Mouse (Mus musculus) embryonic facial prominence, embryonic 15.5 days (tissue): ENCODE measurements around the gene Slc25a14. TPM values are rescaled to one million over a fixed set of nuclear protein-coding genes. Genes with fewer than 3 reads are reported as not detected.

Source experiments
- ATAC-seq: fragments of 200-750 bp; cut with Nextera tagmentation; 2 replicates; pipeline ENCODE4 v1.8.0; 2017; ENCODE audit warnings: low read depth, moderate TSS enrichment; ENCODE audit not compliant: insufficient number of reproducible peaks, low FRiP score, low TSS enrichment
- H3K27ac ChIP-seq: fragments of 300-500 bp; sonication (generic); replicated peaks from 2 replicates; pipeline ENCODE4 v1.5.1; 2015; ENCODE audit warnings: mild to moderate bottlenecking, inconsistent platforms
- H3K27me3 ChIP-seq: fragments of 300-500 bp; sonication (generic); 2 replicates; pipeline ENCODE4 v1.6.1; 2015; ENCODE audit warnings: inconsistent platforms
- H3K36me3 ChIP-seq: fragments of 300-500 bp; sonication (generic); 2 replicates; pipeline ENCODE4 v1.6.1; 2015; ENCODE audit warnings: mild to moderate bottlenecking, inconsistent platforms
- H3K4me1 ChIP-seq: fragments of 300-500 bp; sonication (generic); 2 replicates; pipeline ENCODE4 v1.6.1; 2015; ENCODE audit warnings: inconsistent platforms
- H3K4me2 ChIP-seq: fragments of 300-500 bp; sonication (generic); replicated peaks from 2 replicates; pipeline ENCODE4 v1.6.1; 2015; ENCODE audit warnings: mild to moderate bottlenecking, inconsistent platforms
- H3K4me3 ChIP-seq: fragments of 300-500 bp; sonication (generic); replicated peaks from 2 replicates; pipeline ENCODE4 v1.5.1; 2015; ENCODE audit warnings: mild to moderate bottlenecking, inconsistent platforms
- H3K9ac ChIP-seq: fragments of 300-500 bp; sonication (generic); 2 replicates; pipeline ENCODE4 v1.6.1; 2015; ENCODE audit warnings: inconsistent platforms
- H3K9me3 ChIP-seq: fragments of 300-500 bp; sonication (generic); replicated peaks from 2 replicates; pipeline ENCODE4 v1.6.1; 2016; ENCODE audit warnings: inconsistent platforms
- WGBS: fragments of 180-500 bp; shearing (Covaris S2); methylation state at CpG from one replicate; pipeline ENCODE4 v1.1.7; 2015; 5-methylcytosine and 5-hydroxymethylcytosine counted together
- microRNA-seq: library from miRNA; unstranded; fragments of <30 nt; microRNA quantifications from one replicate; pipeline ENCODE4, GENCODE M21; 2016; ENCODE audit warnings: borderline number of aligned reads
- polyA plus RNA-seq: library from polyadenylated mRNA; unstranded; fragments of >200 nt; fragmentation: Nextera tagmentation; extraction: Ambion mirVana; gene quantifications from 2 replicates; pipeline ENCODE4 v1.2.1, GENCODE M21; 2015

Gene Slc25a14
- polyA plus RNA-seq, 1 experiment from 2014 or later, result 16.0 TPM

GRCm38 (mm10) chrX:48666807-48667206 lies 43.6 kb downstream of the Slc25a14 start:
- H3K9me3 ChIP-seq, result no peaks in the 10 kb centered on the region
- H3K4me1 ChIP-seq, result no peaks in the 10 kb centered on the region
- H3K36me3 ChIP-seq, result no peaks in the 10 kb centered on the region
- H3K4me3 ChIP-seq, result no peak overlapping the region
- H3K27me3 ChIP-seq, result no peaks in the 10 kb centered on the region
- no peak overlapping the region for H3K4me2 ChIP-seq
- no peak overlapping the region for H3K27ac ChIP-seq
- no peak for ATAC-seq
- whole genome bisulfite sequencing, result 31% methylated on average over 6 of the region's 6 CpGs
- no peak overlapping the region for H3K9ac ChIP-seq

GRCm38 (mm10) chrX:48669588-48669987 lies 46.4 kb downstream of the Slc25a14 start:
- no peaks in the 10 kb centered on the region for H3K4me1 ChIP-seq
- no peak overlapping the region for H3K27ac ChIP-seq
- H3K4me3 ChIP-seq, result no peak overlapping the region
- no peaks in the 10 kb centered on the region for H3K9me3 ChIP-seq
- no peak for ATAC-seq
- no peaks in the 10 kb centered on the region for H3K36me3 ChIP-seq
- H3K4me2 ChIP-seq, result no peak overlapping the region
- WGBS, result 65% methylated on average over 3 of the region's 3 CpGs
- no peaks in the 10 kb centered on the region for H3K27me3 ChIP-seq
- no peak overlapping the region for H3K9ac ChIP-seq

GRCm38 (mm10) chrX:48671714-48672113 lies 48.5 kb downstream of the Slc25a14 start:
- no peak overlapping the region for H3K9ac ChIP-seq
- no peak for ATAC-seq
- H3K4me2 ChIP-seq, result no peak overlapping the region

GRCm38 (mm10) chrX:48674171-48674570 lies 51.0 kb downstream of the Slc25a14 start, which contains the start of gene Gpr119:
Gene Gpr119, minus strand, starts transcription at chrX:48674478.
- WGBS, result 41% methylated on average over 4 of the region's 4 CpGs
- H3K4me2 ChIP-seq, result no peak within 1 kb of the TSS

More at GRCm38 (mm10) chrX:48671714-48672113, 48.5 kb downstream of the Slc25a14 start:
- no peaks in the 10 kb centered on the region for H3K36me3 ChIP-seq
- 61% methylated on average over 3 of the region's 3 CpGs for WGBS
- H3K27me3 ChIP-seq, result no peaks in the 10 kb centered on the region
- H3K9me3 ChIP-seq, result no peaks in the 10 kb centered on the region
- no peaks in the 10 kb centered on the region for H3K4me1 ChIP-seq
- no peak overlapping the region for H3K27ac ChIP-seq
- H3K4me3 ChIP-seq, result no peak overlapping the region

GRCm38 (mm10) chrX:48683451-48683850 lies 60.2 kb downstream of the Slc25a14 start:
- no peaks in the 10 kb centered on the region for H3K4me1 ChIP-seq
- ATAC-seq, result no peak
- WGBS, result 17% methylated on average over 3 of the region's 3 CpGs
- H3K4me3 ChIP-seq, result no peak overlapping the region
- no peak overlapping the region for H3K4me2 ChIP-seq
- no peaks in the 10 kb centered on the region for H3K36me3 ChIP-seq
- H3K27me3 ChIP-seq, result no peaks in the 10 kb centered on the region
- no peak overlapping the region for H3K9ac ChIP-seq
- no peak overlapping the region for H3K27ac ChIP-seq
- H3K9me3 ChIP-seq, result no peaks in the 10 kb centered on the region

More at GRCm38 (mm10) chrX:48674171-48674570, 51.0 kb downstream of the Slc25a14 start, which contains the start of gene Gpr119:
- Histone ChIP-seq H3K36me3 (no peaks in the 10 kb centered on the region), H3K4me3 (no peak within 1 kb of the TSS), H3K27me3 (no peaks in the 10 kb centered on the region), H3K27ac (no peak within 1 kb of the TSS), H3K9me3 (no peaks in the 10 kb centered on the region), H3K4me1 (no peaks in the 10 kb centered on the region), H3K9ac (no peak within 1 kb of the TSS)
- no peak for ATAC-seq

- Histone ChIP-seq H3K27me3 (no peaks in the 10 kb centered on the region), H3K4me2 (no peak overlapping the region), H3K9ac (no peak overlapping the region), H3K27ac (no peak overlapping the region), H3K9me3 (no peaks in the 10 kb centered on the region), H3K4me3 (no peak overlapping the region), H3K36me3 (no peaks in the 10 kb centered on the region), H3K4me1 (no peaks in the 10 kb centered on the region)
- 73% methylated on average over 5 of the region's 5 CpGs for WGBS
- ATAC-seq, result no peak
Observed at GRCm38 (mm10) chrX:48683857-48684256, 60.6 kb downstream of the Slc25a14 start.

GRCm38 (mm10) chrX:48694460-48694859 lies 71.2 kb downstream of the Slc25a14 start:
- no peaks in the 10 kb centered on the region for H3K27me3 ChIP-seq
- peak; percentile 77 for ATAC-seq
- peak overlapping the region; percentile 53 for H3K4me2 ChIP-seq
- no peaks in the 10 kb centered on the region for H3K36me3 ChIP-seq
- H3K9ac ChIP-seq, result no peak overlapping the region
- H3K4me3 ChIP-seq, result peak overlapping the region; percentile 60
- WGBS, result 16% methylated on average over 6 of the region's 6 CpGs
- H3K9me3 ChIP-seq, result no peaks in the 10 kb centered on the region
- H3K4me1 ChIP-seq, result no peaks in the 10 kb centered on the region
- no peak overlapping the region for H3K27ac ChIP-seq

GRCm38 (mm10) chrX:48694864-48695371 lies 71.7 kb downstream of the Slc25a14 start, which contains the start of gene Rbmx2:
Gene Rbmx2, plus strand, starts transcription at chrX:48695004.
- 15% methylated on average over 42 of the region's 42 CpGs for WGBS
- peak within 1 kb of the TSS; percentile 34 for H3K9ac ChIP-seq
- ATAC-seq, result peak; percentile 94

GRCm38 (mm10) chrX:48709701-48710100 lies 86.5 kb downstream of the Slc25a14 start:
- no peaks in the 10 kb centered on the region for H3K36me3 ChIP-seq
- no peak overlapping the region for H3K4me3 ChIP-seq
- H3K4me2 ChIP-seq, result no peak overlapping the region
- H3K27ac ChIP-seq, result no peak overlapping the region
- no peaks in the 10 kb centered on the region for H3K4me1 ChIP-seq
- no peaks in the 10 kb centered on the region for H3K27me3 ChIP-seq
- WGBS, result 91% methylated on average over 10 of the region's 10 CpGs
- no peaks in the 10 kb centered on the region for H3K9me3 ChIP-seq
- no peak overlapping the region for H3K9ac ChIP-seq
- no peak for ATAC-seq

More at GRCm38 (mm10) chrX:48694864-48695371, 71.7 kb downstream of the Slc25a14 start, which contains the start of gene Rbmx2:
- Histone ChIP-seq H3K27ac (0 out of 2 replicates have a peak within 1 kb of the TSS, but pooled peaks have one; percentile 4), H3K4me2 (peak within 1 kb of the TSS; percentile 53), H3K4me3 (peak within 1 kb of the TSS; percentile 60), H3K27me3 (no peaks in the 10 kb centered on the region), H3K36me3 (no peaks in the 10 kb centered on the region), H3K9me3 (no peaks in the 10 kb centered on the region), H3K4me1 (no peaks in the 10 kb centered on the region)

Small RNA genes within 50 kb of the gene (microRNA-seq; reads per million reads assigned to microRNA genes)
- not detected for gene Gm27828

Other genes starting within 250 kb of the Slc25a14 start
- gene Elf4, start 160.3 kb upstream of the Slc25a14 start, polyA plus RNA-seq, result 6.5 and 7.3 TPM in 2 replicates
- gene Aifm1, start 109.8 kb upstream of the Slc25a14 start, polyA plus RNA-seq, result 57.2 and 60.8 TPM in 2 replicates
- gene Rab33a, start 104.1 kb upstream of the Slc25a14 start, polyA plus RNA-seq, result 3.3 and 3.5 TPM in 2 replicates
- gene Zfp280c, start 28.9 kb upstream of the Slc25a14 start, polyA plus RNA-seq, result 9.7 and 10.2 TPM in 2 replicates
- gene Gpr119, start 51.1 kb downstream of the Slc25a14 start, polyA plus RNA-seq, result not detected in 2 replicates
- 19.8 and 21.7 TPM in 2 replicates for gene Rbmx2, start 71.6 kb downstream of the Slc25a14 start, polyA plus RNA-seq